Mouse (Mus musculus) forebrain, embryonic 14.5 days (tissue): Measurements from ENCODE around the gene Nos3. TPM values are rescaled to one million over a fixed set of nuclear protein-coding genes. Genes with fewer than 3 reads are reported as not detected.

Source experiments
- ATAC-seq: fragments of 200-750 bp; cut with Nextera tagmentation; 2 replicates; pipeline ENCODE4 v1.8.0; 2017; ENCODE audit warnings: mild to moderate bottlenecking, moderate library complexity
- DNase-seq: peaks from one replicate; pipeline ENCODE4 v3.0.0-alpha.2; 2015; ENCODE audit warnings: low spot score
- H3K27ac ChIP-seq: fragments of 300-500 bp; sonication (generic); 2 replicates; pipeline ENCODE4 v1.5.1; 2014; ENCODE audit warnings: low read depth, mild to moderate bottlenecking, control low read depth, low read length, moderate library complexity
- H3K27me3 ChIP-seq: fragments of 300-500 bp; sonication (generic); replicated peaks from 2 replicates; pipeline ENCODE4 v1.6.1; 2014; ENCODE audit warnings: low read length, control low read depth, mixed read lengths; ENCODE audit not compliant: control insufficient read depth, insufficient read depth
- H3K36me3 ChIP-seq: fragments of 300-500 bp; sonication (generic); 2 replicates; pipeline ENCODE4 v1.6.1; 2014; ENCODE audit warnings: low read length, control low read depth; ENCODE audit not compliant: control insufficient read depth, insufficient read depth
- H3K4me1 ChIP-seq: fragments of 300-500 bp; sonication (generic); 2 replicates; pipeline ENCODE4 v1.6.1; 2014; ENCODE audit warnings: antibody characterized with exemption, low read length, control low read depth; ENCODE audit not compliant: control insufficient read depth, insufficient read depth
- H3K4me2 ChIP-seq: fragments of 300-500 bp; sonication (generic); 2 replicates; pipeline ENCODE4 v1.6.1; 2014; ENCODE audit warnings: mild to moderate bottlenecking, control low read depth, low read length
- H3K4me3 ChIP-seq: fragments of 300-500 bp; sonication (generic); 2 replicates; pipeline ENCODE4 v1.5.1; 2014; ENCODE audit warnings: low read depth, low read length, control low read depth
- H3K9ac ChIP-seq: fragments of 300-500 bp; sonication (generic); 2 replicates; pipeline ENCODE4 v1.6.1; 2014; ENCODE audit warnings: mild to moderate bottlenecking, low read length, control low read depth, moderate library complexity
- H3K9me3 ChIP-seq: fragments of 300-500 bp; sonication (generic); replicated peaks from 2 replicates; pipeline ENCODE4 v1.6.1; 2016; ENCODE audit warnings: low read length, control low read depth, mixed read lengths; ENCODE audit not compliant: control insufficient read depth
- WGBS: fragments of 180-500 bp; shearing (Covaris S2); extraction: QIAGEN DNeasy Blood & Tissue Kit; methylation state at CpG from one replicate; pipeline ENCODE4 v1.1.7; 2014; 5-methylcytosine and 5-hydroxymethylcytosine counted together
- polyA plus RNA-seq: library from polyadenylated mRNA; unstranded; fragments of >200 nt; fragmentation: Nextera tagmentation; extraction: Ambion mirVana; gene quantifications from 2 replicates; pipeline ENCODE4 v1.2.1, GENCODE M21; 2014

Gene Nos3
- polyA plus RNA-seq, 1 experiment from 2014 or later = 4.6 TPM

- Histone ChIP-seq H3K27me3 (no peaks in the 10 kb centered on the region), H3K9me3 (no peaks in the 10 kb centered on the region), H3K36me3 (peaks cover 20% of the 10 kb centered on the region), H3K9ac (peak overlapping the region; percentile 57), H3K4me2 (peak overlapping the region; percentile 53), H3K27ac (no peak overlapping the region), H3K4me3 (no peak overlapping the region), H3K4me1 (peaks cover 15% of the 10 kb centered on the region)
- ATAC-seq (peak; percentile 6), DNase-seq (peak; percentile 44)
- 64% methylated on average over 6 of the region's 6 CpGs for WGBS
These were observed 35.8 kb upstream of the Nos3 start for GRCm38 (mm10) chr5:24328813-24329211.

GRCm38 (mm10) chr5:24329212-24329964 lies 35.2 kb upstream of the Nos3 start:
- Histone ChIP-seq H3K4me3 (peak overlapping the region; percentile 16), H3K9ac (peak overlapping the region; percentile 57), H3K4me2 (peak overlapping the region; percentile 53), H3K9me3 (no peaks in the 10 kb centered on the region), H3K36me3 (peaks cover 20% of the 10 kb centered on the region), H3K4me1 (peaks cover 15% of the 10 kb centered on the region), H3K27me3 (no peaks in the 10 kb centered on the region), H3K27ac (peak overlapping the region; percentile 48; the same call in 1 of the 2 replicates)
- DNase-seq (peak; percentile 61), ATAC-seq (peak; percentile 76)
- WGBS = 5% methylated on average over 21 of the region's 27 CpGs

GRCm38 (mm10) chr5:24329965-24330298 lies 34.7 kb upstream of the Nos3 start:
- no peaks in the 10 kb centered on the region for H3K9me3 ChIP-seq
- no peak overlapping the region for H3K4me3 ChIP-seq
- peak overlapping the region; percentile 53; the same call in 1 of the 2 replicates for H3K4me2 ChIP-seq
- H3K9ac ChIP-seq = peak overlapping the region; percentile 57; the same call in 1 of the 2 replicates
- ATAC-seq = no peak
- peaks cover 17% of the 10 kb centered on the region for H3K36me3 ChIP-seq
- WGBS = 44% methylated on average over 5 of the region's 5 CpGs
- H3K27ac ChIP-seq = peak overlapping the region; percentile 48; the same call in 1 of the 2 replicates
- peaks cover 15% of the 10 kb centered on the region for H3K4me1 ChIP-seq
- no peak for DNase-seq
- H3K27me3 ChIP-seq = no peaks in the 10 kb centered on the region

GRCm38 (mm10) chr5:24332401-24332800 lies 32.2 kb upstream of the Nos3 start:
- no peak overlapping the region for H3K27ac ChIP-seq
- H3K9ac ChIP-seq = no peak overlapping the region
- WGBS = 89% methylated on average over 4 of the region's 4 CpGs
- H3K27me3 ChIP-seq = no peaks in the 10 kb centered on the region
- DNase-seq (no peak), ATAC-seq (no peak)
- H3K4me1 ChIP-seq = peaks cover 15% of the 10 kb centered on the region
- no peaks in the 10 kb centered on the region for H3K9me3 ChIP-seq
- peaks cover 3% of the 10 kb centered on the region; the same call in 1 of the 2 replicates for H3K36me3 ChIP-seq
- H3K4me2 ChIP-seq = no peak overlapping the region
- H3K4me3 ChIP-seq = no peak overlapping the region

GRCm38 (mm10) chr5:24334749-24335148 lies 29.9 kb upstream of the Nos3 start:
- Histone ChIP-seq H3K9ac (no peak overlapping the region), H3K27me3 (no peaks in the 10 kb centered on the region), H3K27ac (no peak overlapping the region), H3K36me3 (peaks cover 3% of the 10 kb centered on the region; the same call in 1 of the 2 replicates), H3K4me1 (0 out of 2 replicates have a peak, but pooled peaks cover under 1% of the 10 kb centered on the region), H3K4me3 (no peak overlapping the region), H3K4me2 (no peak overlapping the region), H3K9me3 (no peaks in the 10 kb centered on the region)
- DNase-seq (no peak), ATAC-seq (no peak)
- WGBS = 55% methylated on average over 3 of the region's 3 CpGs

- H3K4me3 ChIP-seq = no peak overlapping the region
- no peak overlapping the region for H3K9ac ChIP-seq
- H3K36me3 ChIP-seq = peaks cover 3% of the 10 kb centered on the region; the same call in 1 of the 2 replicates
- peak; percentile 86 for ATAC-seq
- H3K9me3 ChIP-seq = no peaks in the 10 kb centered on the region
- peak; percentile 61 for DNase-seq
- no peak overlapping the region for H3K4me2 ChIP-seq
- no peaks in the 10 kb centered on the region for H3K27me3 ChIP-seq
- WGBS = 22% methylated on average over 3 of the region's 3 CpGs
- H3K4me1 ChIP-seq = no peaks in the 10 kb centered on the region
- no peak overlapping the region for H3K27ac ChIP-seq
These were observed 28.6 kb upstream of the Nos3 start for GRCm38 (mm10) chr5:24335888-24336511.

- no peaks in the 10 kb centered on the region for H3K27me3 ChIP-seq
- no peaks in the 10 kb centered on the region for H3K36me3 ChIP-seq
- H3K4me2 ChIP-seq = no peak overlapping the region
- ATAC-seq (no peak; the same call in 1 of the 2 replicates), DNase-seq (no peak)
- 44% methylated on average over 9 of the region's 9 CpGs for WGBS
- H3K9ac ChIP-seq = no peak overlapping the region; the same call in 1 of the 2 replicates
- no peak overlapping the region for H3K4me3 ChIP-seq
- H3K27ac ChIP-seq = no peak overlapping the region
- no peaks in the 10 kb centered on the region for H3K9me3 ChIP-seq
- H3K4me1 ChIP-seq = peaks cover 5% of the 10 kb centered on the region
These were observed 27.2 kb upstream of the Nos3 start for GRCm38 (mm10) chr5:24337366-24337765.

- Histone ChIP-seq H3K4me1 (peaks cover 5% of the 10 kb centered on the region), H3K9me3 (no peaks in the 10 kb centered on the region), H3K36me3 (no peaks in the 10 kb centered on the region), H3K27me3 (no peaks in the 10 kb centered on the region), H3K9ac (no peak overlapping the region; the same call in 1 of the 2 replicates), H3K4me3 (no peak overlapping the region), H3K27ac (no peak overlapping the region), H3K4me2 (no peak overlapping the region)
- ATAC-seq = no peak
- DNase-seq = no peak
- 67% methylated on average over 2 of the region's 2 CpGs for WGBS
These were observed 26.8 kb upstream of the Nos3 start for GRCm38 (mm10) chr5:24337821-24338220.
